Mouse (Mus musculus) limb, embryonic 15.5 days (tissue): ENCODE measurements around the gene Slc9a2. TPM values are rescaled to one million over a fixed set of nuclear protein-coding genes. Genes with fewer than 3 reads are reported as not detected.

Source experiments
- polyA plus RNA-seq: library from polyadenylated mRNA; unstranded; fragments of >200 nt; fragmentation: Nextera tagmentation; extraction: Ambion mirVana; gene quantifications from 2 replicates; pipeline ENCODE4 v1.2.1, GENCODE M21; 2015

Slc9a2 gene
- polyA plus RNA-seq, 1 experiment from 2014 or later: 0.56 TPM

Other genes starting within 250 kb of the Slc9a2 start
- gene Il18r1, start 215.0 kb upstream of the Slc9a2 start, polyA plus RNA-seq: 0.41 and 0.65 TPM in 2 replicates
- 0.27 and 0.52 TPM in 2 replicates for gene Il18rap, start 165.2 kb upstream of the Slc9a2 start, polyA plus RNA-seq
- gene Slc9a4, start 100.5 kb upstream of the Slc9a2 start, polyA plus RNA-seq: 0.11 TPM in 1 of 2 replicates, not detected in the other
- gene Mfsd9, start 110.1 kb downstream of the Slc9a2 start, polyA plus RNA-seq: 3.9 TPM in 2 replicates
- gene Tmem182, start 125.0 kb downstream of the Slc9a2 start, polyA plus RNA-seq: 3.3 and 13.0 TPM in 2 replicates